Mouse (Mus musculus) duodenum, adult 2 months (tissue): ENCODE data around the gene Cenph. TPM values are rescaled to one million over a fixed set of nuclear protein-coding genes. Genes with fewer than 3 reads are reported as not detected.

Experiments used
- polyA plus RNA-seq: library from polyadenylated mRNA; depleted of rRNA; stranded (reverse); fragments of >200 nt; gene quantifications from 2 replicates; pipeline ENCODE4 v1.2.3, GENCODE M21; 2012; ENCODE audit warnings: low replicate concordance; rRNA removed

Cenph gene
- 0.19 and 0.36 TPM in 2 replicates for polyA plus RNA-seq

DNA sequence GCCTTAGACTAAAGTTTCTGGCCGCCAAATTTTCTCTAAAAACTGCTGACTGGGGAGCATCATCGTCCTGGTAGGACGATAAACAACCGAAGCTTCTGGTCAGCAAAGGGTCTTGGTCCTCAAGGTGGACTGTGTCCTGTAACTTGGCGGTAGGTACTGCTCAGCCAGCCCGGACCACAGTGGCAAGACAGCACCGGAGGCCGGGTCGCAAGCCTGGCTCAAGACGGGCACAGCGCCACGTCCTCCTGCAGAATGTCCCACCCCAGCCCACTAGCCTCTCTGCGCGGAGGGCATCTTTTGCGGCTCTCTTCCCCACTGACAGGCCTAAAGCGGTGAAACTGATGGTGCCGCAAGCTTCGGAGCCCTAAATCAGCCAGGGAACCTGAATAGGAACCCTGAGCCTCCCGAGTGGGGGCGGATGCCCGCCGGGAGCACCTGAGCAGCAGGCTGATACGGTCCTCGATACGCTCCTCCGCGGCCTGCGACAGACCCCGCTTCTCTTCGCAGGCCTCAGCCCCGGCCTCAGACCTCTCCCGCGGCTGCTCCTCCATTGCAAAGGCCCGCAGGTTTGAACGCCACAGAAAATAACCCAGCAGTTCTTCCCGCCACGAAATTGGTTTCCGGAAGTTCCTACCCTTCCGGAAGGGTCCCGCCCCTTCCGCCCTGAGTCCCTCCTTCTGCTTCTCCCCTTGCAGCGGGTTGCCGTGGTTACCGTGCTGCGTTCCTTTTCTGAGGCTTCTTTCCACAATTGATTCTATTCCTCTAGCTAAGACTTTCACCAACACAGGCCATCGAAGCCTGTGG is at the start of gene Cenph:
Cenph (minus strand) TSS at position 648 of the 804 bp plus-strand sequence.

DNA sequence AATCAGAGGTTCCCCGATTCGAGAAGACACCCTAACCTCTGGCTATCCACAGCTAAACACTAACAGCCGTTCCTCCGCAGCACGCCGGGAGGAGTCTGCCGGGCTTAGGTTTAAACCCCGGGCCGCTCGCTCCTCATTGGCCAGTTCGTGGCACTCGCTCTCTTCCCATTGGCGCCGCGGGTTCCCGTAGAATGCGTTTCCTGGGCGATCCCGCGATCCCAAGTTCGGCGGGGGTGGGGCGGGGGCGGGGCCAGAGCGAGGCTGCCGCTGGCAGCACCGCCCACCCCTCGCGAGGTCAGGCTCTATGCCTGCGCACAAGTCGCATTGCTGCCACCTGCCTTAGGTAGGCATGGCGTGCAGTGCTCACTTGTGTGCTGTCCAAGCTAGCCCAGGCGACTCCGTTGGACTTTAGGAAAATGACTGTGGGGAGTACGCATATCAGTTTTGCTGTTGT is 10.7 kb upstream of the Cenph start, which contains the start of gene Ccnb1:
Ccnb1 (minus strand) TSS at position 157 of the 454 bp plus-strand sequence.

DNA sequence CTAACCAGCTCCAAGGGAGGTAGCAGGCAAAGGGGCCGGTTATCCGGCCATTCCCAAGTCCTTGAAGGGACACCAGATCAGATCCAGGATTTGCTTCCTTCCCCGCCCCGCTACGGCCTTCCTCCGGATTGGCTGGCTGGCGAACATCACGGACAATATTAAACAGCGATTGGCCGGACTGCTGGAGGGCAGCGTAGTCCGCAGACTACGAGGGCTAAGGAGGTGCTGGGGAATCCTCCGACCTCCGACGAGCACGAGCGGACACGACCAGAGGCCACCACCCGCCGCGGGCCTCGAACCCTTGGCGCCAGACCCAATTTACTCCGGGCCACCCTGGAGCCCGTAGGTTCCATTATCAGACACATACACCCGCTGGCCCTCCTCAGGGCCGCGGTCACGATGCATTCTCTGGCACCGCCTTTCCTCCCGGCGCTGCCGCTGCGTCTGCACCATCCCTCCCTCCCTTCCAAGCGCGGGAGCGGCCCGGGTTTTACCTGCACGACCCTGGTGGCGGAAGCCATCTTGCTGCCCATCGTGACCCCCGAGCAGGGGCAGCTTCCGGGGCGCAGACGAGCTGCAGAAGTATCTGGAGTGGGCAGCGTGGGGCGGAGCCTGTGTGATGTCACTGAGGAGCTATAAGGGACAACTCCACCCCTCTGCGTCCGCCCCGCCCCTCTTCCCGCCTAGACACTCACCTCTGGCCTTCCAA is 31.5 kb downstream of the Cenph start, which contains the start of gene Mrps36:
Mrps36 (minus strand) TSS at position 624 of the 709 bp plus-strand sequence.

DNA sequence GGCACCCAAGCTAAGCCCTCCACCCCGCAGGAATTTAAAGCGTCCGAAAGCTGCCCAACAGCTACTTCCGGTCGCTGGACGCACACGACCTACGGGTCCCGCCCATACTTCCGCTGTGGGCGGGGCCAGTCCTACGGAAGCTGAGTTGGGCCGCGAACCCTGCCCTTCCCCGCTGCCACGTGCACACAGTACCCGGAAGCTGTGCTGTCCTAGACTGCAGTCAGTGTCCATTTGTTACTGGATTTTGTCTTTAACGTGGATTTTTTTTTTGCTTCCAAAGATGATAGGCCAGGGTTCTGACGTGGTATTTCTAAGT is 44.9 kb downstream of the Cenph start, which contains the start of gene Cdk7:
Cdk7 (minus strand) TSS at position 79 of the 316 bp plus-strand sequence.

Other genes with a start within 250 kb of the Cenph start
- 7.1 and 13.3 TPM in 2 replicates for gene Ocln, start 223.2 kb downstream of the Cenph start, polyA plus RNA-seq
- gene Marveld2, start 158.9 kb downstream of the Cenph start, polyA plus RNA-seq: 10.9 and 11.8 TPM in 2 replicates
- gene Ak6, start 124.9 kb downstream of the Cenph start, polyA plus RNA-seq: 4.9 and 6.0 TPM in 2 replicates
- 0.78 and 1.2 TPM in 2 replicates for gene Rad17, start 124.8 kb downstream of the Cenph start, polyA plus RNA-seq
- 0.17 and 0.68 TPM in 2 replicates for gene Taf9, start 124.3 kb downstream of the Cenph start, polyA plus RNA-seq
- gene Ccdc125, start 106.2 kb downstream of the Cenph start, polyA plus RNA-seq: 0.07 and 0.50 TPM in 2 replicates
- 5.8 and 6.3 TPM in 2 replicates for gene Cdk7, start 45.0 kb downstream of the Cenph start, polyA plus RNA-seq
- 38.1 and 46.0 TPM in 2 replicates for gene Mrps36, start 31.2 kb downstream of the Cenph start, polyA plus RNA-seq
- 5.4 and 5.5 TPM in 2 replicates for gene Ccnb1, start 10.7 kb upstream of the Cenph start, polyA plus RNA-seq
- gene Slc30a5, start 57.5 kb upstream of the Cenph start, polyA plus RNA-seq: 20.3 and 25.3 TPM in 2 replicates